Mouse (Mus musculus) heart, adult 8-10 months (tissue): ENCODE measurements around the gene Kcnv2. TPM values are rescaled to one million over a fixed set of nuclear protein-coding genes. Genes with fewer than 3 reads are reported as not detected.
A peak's percentile ranks its signal among the peaks of the same experiment; 100 is the strongest.

Source experiments
- DNase-seq: peaks from one replicate; pipeline ENCODE4 v3.0.0; 2022; ENCODE audit warnings: low spot score
- total RNA-seq, 4 experiments: library from RNA; stranded (reverse); gene quantifications; 2 replicates each; pipeline ENCODE4 v1.2.4; 2022

Gene Kcnv2
- total RNA-seq, 4 experiments from 2014 or later, result 5.8 to 7.2 (median 6.2) TPM

- DNase-seq, result peak; percentile 47
Measured at GRCm38 (mm10) chr19:27364521-27364931, 42.1 kb downstream of the Kcnv2 start.

GRCm38 (mm10) chr19:27366113-27366746 lies 43.8 kb downstream of the Kcnv2 start:
- DNase-seq, result no peak

- no peak for DNase-seq
Measured at GRCm38 (mm10) chr19:27369461-27370135, 47.2 kb downstream of the Kcnv2 start.

- no peak for DNase-seq
Measured at GRCm38 (mm10) chr19:27370174-27370573, 47.8 kb downstream of the Kcnv2 start.

- no peak for DNase-seq
Measured at GRCm38 (mm10) chr19:27370784-27371183, 48.4 kb downstream of the Kcnv2 start.

- no peak for DNase-seq
Measured at GRCm38 (mm10) chr19:27379712-27380401, 57.5 kb downstream of the Kcnv2 start.

- peak; percentile 9 for DNase-seq
Measured at GRCm38 (mm10) chr19:27382131-27382530, 59.7 kb downstream of the Kcnv2 start.

GRCm38 (mm10) chr19:27383266-27383665 lies 60.9 kb downstream of the Kcnv2 start:
- no peak for DNase-seq

GRCm38 (mm10) chr19:27385304-27385703 lies 62.9 kb downstream of the Kcnv2 start:
- no peak for DNase-seq

Other genes starting within 250 kb of the Kcnv2 start
- 100 to 1,000 TPM; 229 to 259 (median 251) TPM for gene Vldlr, start 106.1 kb upstream of the Kcnv2 start, total RNA-seq
- 10 to 100 TPM; 21.4 to 33.7 (median 31.1) TPM for gene Pum3, start 107.2 kb downstream of the Kcnv2 start, total RNA-seq